Mouse (Mus musculus) ES-Bruce4 (cell line): Measurements from ENCODE around the gene Galnt18. TPM values are rescaled to one million over a fixed set of nuclear protein-coding genes. Genes with fewer than 3 reads are reported as not detected.

Source experiments
- H3K27ac ChIP-seq: 2 replicates; pipeline ENCODE4 v1.5.1; 2012; ENCODE audit warnings: low read length, inconsistent platforms; ENCODE audit not compliant: insufficient read depth
- H3K27me3 ChIP-seq: 2 replicates; pipeline ENCODE4 v1.6.1; 2012; ENCODE audit warnings: mild to moderate bottlenecking, low read length, inconsistent platforms; ENCODE audit not compliant: control insufficient read depth, poor library complexity, insufficient read depth, severe bottlenecking
- H3K36me3 ChIP-seq: 2 replicates; pipeline ENCODE4 v1.6.1; 2012; ENCODE audit warnings: inconsistent platforms, mild to moderate bottlenecking, low read length, moderate library complexity; ENCODE audit not compliant: control insufficient read depth, poor library complexity, insufficient read depth, severe bottlenecking
- H3K4me1 ChIP-seq: one replicate; pipeline ENCODE4 v1.8.1; 2011; ENCODE audit warnings: low read length; ENCODE audit not compliant: control insufficient read depth, insufficient read depth
- H3K4me3 ChIP-seq: 2 replicates; pipeline ENCODE4 v1.5.1; 2011; ENCODE audit warnings: low read depth, mild to moderate bottlenecking, low read length
- H3K9ac ChIP-seq: 2 replicates; pipeline ENCODE4 v1.6.1; 2012; ENCODE audit warnings: low read depth, mild to moderate bottlenecking, inconsistent platforms; ENCODE audit not compliant: poor library complexity, severe bottlenecking
- H3K9me3 ChIP-seq: replicated peaks from 2 replicates; pipeline ENCODE4 v1.6.1; 2012; ENCODE audit warnings: mild to moderate bottlenecking, low read length, inconsistent platforms; ENCODE audit not compliant: control insufficient read depth, poor library complexity, insufficient read depth, severe bottlenecking
- CTCF ChIP-seq: IDR thresholded peaks from one replicate; pipeline ENCODE4 v1.8.1; 2011; ENCODE audit warnings: low read depth, low read length
- EP300 ChIP-seq: IDR thresholded peaks from 2 replicates; pipeline ENCODE4 v1.6.1; 2011; ENCODE audit warnings: low read depth, low read length; ENCODE audit not compliant: insufficient read depth
- POLR2A ChIP-seq: IDR thresholded peaks from one replicate; pipeline ENCODE4 v1.8.1; 2011; ENCODE audit warnings: low read length; ENCODE audit not compliant: insufficient read depth
- polyA plus RNA-seq: library from polyadenylated mRNA; stranded (reverse); fragments of >200 nt; gene quantifications from 2 replicates; pipeline ENCODE4 v1.2.4, GENCODE M21; 2011; ENCODE audit warnings: low read depth; ENCODE audit not compliant: missing spikeins, insufficient read depth, insufficient read length

Gene Galnt18
- polyA plus RNA-seq, 1 experiment, result 2.6 TPM

DNA sequence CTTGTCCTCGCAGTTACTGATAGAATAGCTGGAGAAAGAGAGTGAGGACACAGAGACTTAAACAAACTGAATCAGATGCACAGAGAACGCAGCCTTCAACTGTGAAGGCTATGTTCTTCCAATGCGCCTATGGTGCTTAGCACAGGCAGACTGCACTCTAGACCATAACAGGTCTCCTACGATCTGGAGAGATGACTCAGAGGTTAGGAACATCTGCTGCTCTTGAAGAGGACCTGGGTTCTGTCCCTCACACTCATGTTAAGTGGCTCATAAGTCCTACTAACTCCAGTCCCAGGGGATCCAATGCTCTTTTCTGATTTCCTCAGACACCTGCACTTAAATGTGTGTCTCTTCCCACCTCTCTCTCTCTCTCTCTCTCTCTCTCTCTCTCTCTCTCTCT, 24.9 kb upstream of the Galnt18 start:
- no peak overlapping the region for H3K4me3 ChIP-seq
- H3K4me1 ChIP-seq, result no peaks in the 10 kb centered on the region
- H3K27me3 ChIP-seq, result no peaks in the 10 kb centered on the region
- H3K9me3 ChIP-seq, result no peaks in the 10 kb centered on the region
- no peaks in the 10 kb centered on the region for H3K36me3 ChIP-seq
- TF ChIP-seq EP300 (no peak), CTCF (no peak), POLR2A (no peak)
- H3K9ac ChIP-seq, result no peak overlapping the region
- H3K27ac ChIP-seq, result no peak overlapping the region

DNA sequence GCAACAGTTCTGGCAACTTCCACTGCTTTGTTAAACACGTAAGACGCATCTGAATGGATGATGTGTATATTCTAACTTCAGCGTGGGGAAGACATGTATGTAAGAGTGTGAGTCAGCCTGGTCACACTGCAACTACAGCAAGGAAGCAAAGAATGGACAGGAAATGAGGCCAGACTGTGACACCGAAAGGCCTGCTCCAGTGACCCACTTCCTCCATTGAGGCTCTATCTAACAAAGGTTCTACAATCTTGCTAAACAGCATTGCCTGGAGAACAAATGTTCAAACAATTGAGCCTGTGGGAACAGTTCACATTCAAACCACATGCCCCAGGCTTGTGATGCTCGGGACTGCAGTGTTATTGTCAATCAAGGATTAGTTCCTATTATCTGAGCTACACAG, 21.0 kb upstream of the Galnt18 start:
- Histone ChIP-seq H3K27me3 (no peaks in the 10 kb centered on the region), H3K4me3 (no peak overlapping the region), H3K27ac (no peak overlapping the region), H3K9ac (no peak overlapping the region), H3K36me3 (no peaks in the 10 kb centered on the region), H3K9me3 (no peaks in the 10 kb centered on the region), H3K4me1 (no peaks in the 10 kb centered on the region)
- no peak for TF ChIP-seq EP300
- TF ChIP-seq POLR2A, result no peak

- no peaks in the 10 kb centered on the region for H3K36me3 ChIP-seq
- H3K27ac ChIP-seq, result no peak overlapping the region
- no peaks in the 10 kb centered on the region for H3K4me1 ChIP-seq
- no peaks in the 10 kb centered on the region for H3K27me3 ChIP-seq
- H3K9me3 ChIP-seq, result no peaks in the 10 kb centered on the region
- TF ChIP-seq CTCF, result no peak
- no peak overlapping the region for H3K4me3 ChIP-seq
- no peak overlapping the region for H3K9ac ChIP-seq
Measured at GRCm38 (mm10) chr7:111800120-111800519, 20.3 kb upstream of the Galnt18 start.

DNA sequence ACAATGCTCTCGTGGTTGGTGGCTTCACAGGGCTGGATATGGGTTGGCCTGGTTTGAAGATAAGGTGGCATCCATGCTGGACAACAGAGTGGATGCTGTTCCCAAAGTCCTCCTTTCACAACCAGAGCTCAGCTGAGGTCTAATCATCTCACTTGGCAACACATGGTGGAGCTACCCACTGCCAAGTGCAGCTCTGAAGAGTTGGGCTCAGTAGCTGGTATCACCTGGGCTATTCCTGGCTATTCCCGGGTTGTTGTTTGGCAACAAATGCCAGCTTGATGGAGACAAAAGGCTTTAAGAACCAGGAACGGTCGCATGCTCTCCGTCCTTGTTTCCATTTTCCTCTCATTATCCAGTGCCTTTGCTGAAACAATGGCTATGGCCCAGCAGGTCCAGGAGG, 19.2 kb upstream of the Galnt18 start:
- Histone ChIP-seq H3K27me3 (no peaks in the 10 kb centered on the region), H3K4me3 (no peak overlapping the region), H3K9ac (no peak overlapping the region), H3K9me3 (no peaks in the 10 kb centered on the region), H3K4me1 (no peaks in the 10 kb centered on the region), H3K27ac (no peak overlapping the region), H3K36me3 (no peaks in the 10 kb centered on the region)
- no peak for TF ChIP-seq CTCF
- TF ChIP-seq EP300, result no peak
- TF ChIP-seq POLR2A, result no peak

DNA sequence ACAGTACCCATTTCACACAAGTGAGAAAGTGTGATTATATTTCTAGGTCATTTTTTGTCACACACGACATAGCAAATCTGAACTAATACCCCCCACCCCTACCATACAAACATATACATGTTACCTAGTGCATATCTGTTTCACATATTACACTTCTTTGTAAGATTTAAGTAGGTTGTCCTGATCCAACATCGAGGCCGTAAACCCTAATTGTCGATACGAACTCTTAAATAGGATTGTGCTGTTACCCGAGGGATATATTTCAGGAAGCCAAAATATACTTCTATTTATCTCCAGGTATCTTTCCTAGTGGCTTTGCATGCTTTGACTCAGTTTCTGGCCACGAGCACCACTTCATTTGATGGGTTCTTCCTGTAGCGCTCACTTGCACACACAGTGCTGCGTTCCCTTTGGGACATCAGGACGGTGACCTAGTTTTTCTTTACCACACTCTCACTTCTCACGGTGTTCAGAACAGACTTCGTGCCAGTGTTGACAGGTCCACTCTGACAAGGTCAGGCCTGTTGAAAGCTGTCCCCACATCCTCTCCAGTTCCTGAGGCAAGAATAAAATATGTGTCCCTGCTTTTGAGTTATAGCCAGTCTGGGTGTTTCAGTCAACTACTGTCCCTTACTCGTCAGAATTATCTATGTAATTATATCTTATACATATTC, 17.7 kb upstream of the Galnt18 start:
- H3K27ac ChIP-seq, result no peak overlapping the region
- H3K36me3 ChIP-seq, result no peaks in the 10 kb centered on the region
- H3K9me3 ChIP-seq, result no peaks in the 10 kb centered on the region
- no peaks in the 10 kb centered on the region for H3K4me1 ChIP-seq
- no peak overlapping the region for H3K4me3 ChIP-seq
- H3K9ac ChIP-seq, result no peak overlapping the region
- no peaks in the 10 kb centered on the region for H3K27me3 ChIP-seq
- no peak for TF ChIP-seq POLR2A
- TF ChIP-seq EP300, result no peak
- TF ChIP-seq CTCF, result no peak

- Histone ChIP-seq H3K4me1 (no peaks in the 10 kb centered on the region), H3K4me3 (no peak overlapping the region), H3K27me3 (no peaks in the 10 kb centered on the region), H3K36me3 (no peaks in the 10 kb centered on the region), H3K9me3 (no peaks in the 10 kb centered on the region), H3K27ac (no peak overlapping the region), H3K9ac (no peak overlapping the region)
- TF ChIP-seq CTCF (no peak), POLR2A (no peak), EP300 (no peak)
Measured at GRCm38 (mm10) chr7:111795059-111795458, 15.3 kb upstream of the Galnt18 start.
